Mouse (Mus musculus) C3H10T1/2 (cell line): ENCODE data around the gene AL731706.1. TPM values are rescaled to one million over a fixed set of nuclear protein-coding genes. Genes with fewer than 3 reads are reported as not detected.

Experiments used
- polyA plus RNA-seq, 2 experiments: library from polyadenylated mRNA; unstranded; fragments of >200 nt; fragmentation: generic; extraction: Trizol; gene quantifications; one replicate each; pipeline ENCODE4 v1.2.1; 2012; ENCODE audit warnings: missing spikeins in 2 of 2

AL731706.1 gene
- polyA plus RNA-seq, result 10 to 100 TPM in 1 of 2 experiments, 1 to 10 TPM in 1; 2.4 to 24.8 TPM

GRCm38 (mm10) chr2:136891068-136891950 lies at the start of gene AL731706.1, which contains the start of the genes Slx4ip and Mkks:
Gene AL731706.1 (minus strand): TSS chr2:136891389.
Gene Slx4ip (plus strand): TSS chr2:136891218.
Gene Mkks (minus strand): TSS chr2:136891389.

GRCm38 (mm10) chr2:136885579-136885978 lies 5.6 kb downstream of the AL731706.1 start, which contains the start of gene AL731706.2:
Gene AL731706.2 (minus strand): TSS chr2:136885679.

Other genes with a start within 250 kb of the AL731706.1 start
- not detected for gene Snap25, start 177.9 kb downstream of the AL731706.1 start, polyA plus RNA-seq
- 10 to 100 TPM in 1 of 2 experiments, 1 to 10 TPM in 1; 2.9 to 33.8 TPM for gene AL731706.2, start 5.7 kb downstream of the AL731706.1 start, polyA plus RNA-seq
- gene Slx4ip, start 171 bp downstream of the AL731706.1 start, polyA plus RNA-seq, result 1 to 10 TPM in 1 of 2 experiments, under 1 TPM in 1; 0.06 to 1.2 TPM
- 1 to 10 TPM in 1 of 2 experiments, under 1 TPM in 1; 0.32 to 4.5 TPM for gene Mkks, start within 50 bp of the AL731706.1 start, polyA plus RNA-seq
- gene Jag1, start 225.3 kb upstream of the AL731706.1 start, polyA plus RNA-seq, result 1 to 10 TPM in 1 of 2 experiments, under 1 TPM in 1; 0.16 to 7.0 TPM